Mouse (Mus musculus) cerebellum, adult 2 months (tissue): Measurements from ENCODE around the gene Opalin. TPM values are rescaled to one million over a fixed set of nuclear protein-coding genes. Genes with fewer than 3 reads are reported as not detected.

ENCODE experiments used
- DNase-seq, 2 experiments: peaks; one replicate each; pipeline ENCODE4 v3.0.0; 2021
- H3K27ac ChIP-seq: fragments of 200-500 bp; 2 replicates; pipeline ENCODE4 v1.5.1; 2012; ENCODE audit warnings: low read length, control low read depth, inconsistent platforms; ENCODE audit not compliant: insufficient read depth
- H3K27me3 ChIP-seq: fragments of 200-500 bp; 2 replicates; pipeline ENCODE4 v1.6.1; 2012; ENCODE audit warnings: inconsistent platforms, mild to moderate bottlenecking, low read length, moderate library complexity; ENCODE audit not compliant: control insufficient read depth, insufficient read depth
- H3K4me1 ChIP-seq: fragments of 200-500 bp; 2 replicates; pipeline ENCODE4 v1.6.1; 2011; ENCODE audit warnings: low read length; ENCODE audit not compliant: control insufficient read depth, insufficient read depth
- H3K4me3 ChIP-seq: fragments of 200-500 bp; replicated peaks from 2 replicates; pipeline ENCODE3; 2011; ENCODE audit warnings: mild to moderate bottlenecking, low read depth, low read length, control low read depth; ENCODE audit not compliant: insufficient read depth
- CTCF ChIP-seq: fragments of 200-500 bp; IDR thresholded peaks from 2 replicates; pipeline ENCODE4 v1.5.1; 2011; ENCODE audit warnings: low read depth, mild to moderate bottlenecking, control low read depth, low read length, moderate library complexity, borderline replicate concordance; ENCODE audit not compliant: insufficient read depth
- POLR2A ChIP-seq: fragments of 200-500 bp; IDR thresholded peaks from 2 replicates; pipeline ENCODE4 v1.6.1; 2011; ENCODE audit warnings: low read length, control low read depth, borderline replicate concordance; ENCODE audit not compliant: insufficient read depth
- WGBS: fragments of 180-500 bp; shearing (Covaris S2); methylation state at CpG from one replicate; pipeline ENCODE4 v1.1.7; 2018; 5-methylcytosine and 5-hydroxymethylcytosine counted together
- polyA plus RNA-seq: library from polyadenylated mRNA; depleted of rRNA; stranded (reverse); fragments of >200 nt; gene quantifications from 2 replicates; pipeline ENCODE4 v1.2.3, GENCODE M21; 2012

The Opalin gene
- polyA plus RNA-seq, 1 experiment, result 46.0 TPM

GRCm38 (mm10) chr19:41039110-41039509, 37.8 kb downstream of the Opalin start:
- no peak for DNase-seq
- WGBS, result 89% methylated on average over 7 of the region's 7 CpGs
- Histone ChIP-seq H3K27me3 (no peaks in the 10 kb centered on the region), H3K27ac (no peak overlapping the region), H3K4me3 (no peak overlapping the region), H3K4me1 (no peaks in the 10 kb centered on the region)
- TF ChIP-seq POLR2A, result no peak
- no peak for TF ChIP-seq CTCF

- H3K27me3 ChIP-seq, result no peaks in the 10 kb centered on the region
- no peaks in the 10 kb centered on the region for H3K4me1 ChIP-seq
- WGBS, result 54% methylated on average over 4 of the region's 4 CpGs
- no peak for TF ChIP-seq CTCF
- no peak for TF ChIP-seq POLR2A
- H3K27ac ChIP-seq, result no peak overlapping the region
- no peak for DNase-seq
- no peak overlapping the region for H3K4me3 ChIP-seq
Observed at GRCm38 (mm10) chr19:41035809-41036551, 40.9 kb downstream of the Opalin start.

- no peak for DNase-seq
- WGBS, result 42% methylated on average over 6 of the region's 6 CpGs
Observed at GRCm38 (mm10) chr19:41031869-41032268, 45.0 kb downstream of the Opalin start.

GRCm38 (mm10) chr19:41031009-41031408, 45.9 kb downstream of the Opalin start:
- TF ChIP-seq CTCF (no peak), POLR2A (no peak)
- Histone ChIP-seq H3K4me1 (no peaks in the 10 kb centered on the region; the same call in 1 of the 2 replicates), H3K4me3 (no peak overlapping the region), H3K27me3 (no peaks in the 10 kb centered on the region), H3K27ac (no peak overlapping the region)
- 83% methylated on average over 11 of the region's 11 CpGs for WGBS
- no peak for DNase-seq

More at GRCm38 (mm10) chr19:41031869-41032268, 45.0 kb downstream of the Opalin start:
- Histone ChIP-seq H3K4me3 (no peak overlapping the region), H3K4me1 (no peaks in the 10 kb centered on the region), H3K27me3 (no peaks in the 10 kb centered on the region), H3K27ac (no peak overlapping the region)
- TF ChIP-seq POLR2A (no peak), CTCF (no peak)

- TF ChIP-seq POLR2A (no peak), CTCF (no peak)
- H3K27me3 ChIP-seq, result no peaks in the 10 kb centered on the region
- H3K4me3 ChIP-seq, result no peak overlapping the region
- no peak for DNase-seq
- WGBS, result 44% methylated on average over 6 of the region's 6 CpGs
- no peaks in the 10 kb centered on the region; the same call in 1 of the 2 replicates for H3K4me1 ChIP-seq
- H3K27ac ChIP-seq, result no peak overlapping the region
Observed at GRCm38 (mm10) chr19:41030161-41030560, 46.8 kb downstream of the Opalin start.

- H3K4me3 ChIP-seq, result no peak within 1 kb of the TSS
- H3K27me3 ChIP-seq, result no peaks in the 10 kb centered on the region
- no peak for DNase-seq
- no peaks in the 10 kb centered on the region; the same call in 1 of the 2 replicates for H3K4me1 ChIP-seq
- TF ChIP-seq POLR2A (no peak), CTCF (no peak)
- H3K27ac ChIP-seq, result no peak within 1 kb of the TSS
- 79% methylated on average over 6 of the region's 6 CpGs for WGBS
Observed at GRCm38 (mm10) chr19:41029219-41029618, 47.7 kb downstream of the Opalin start, which contains the start of gene Dntt. TSS of gene Dntt (plus strand) at chr19:41029275.

- H3K27ac ChIP-seq, result no peak overlapping the region
- H3K4me1 ChIP-seq, result no peaks in the 10 kb centered on the region; the same call in 1 of the 2 replicates
- DNase-seq, result no peak
- H3K4me3 ChIP-seq, result no peak overlapping the region
- no peaks in the 10 kb centered on the region for H3K27me3 ChIP-seq
- 95% methylated on average over 9 of the region's 9 CpGs for WGBS
- no peak for TF ChIP-seq CTCF
- no peak for TF ChIP-seq POLR2A
Observed at GRCm38 (mm10) chr19:41027601-41028000, 49.3 kb downstream of the Opalin start.

- WGBS, result 38% methylated on average over 5 of the region's 5 CpGs
- no peaks in the 10 kb centered on the region; the same call in 1 of the 2 replicates for H3K4me1 ChIP-seq
- DNase-seq, result no peak
- H3K27ac ChIP-seq, result no peak overlapping the region
- TF ChIP-seq CTCF, result no peak
- TF ChIP-seq POLR2A, result no peak
- H3K27me3 ChIP-seq, result no peaks in the 10 kb centered on the region
- H3K4me3 ChIP-seq, result no peak overlapping the region
Observed at GRCm38 (mm10) chr19:41027024-41027423, 49.9 kb downstream of the Opalin start.
